Mouse (Mus musculus) kidney, adult 2 months (tissue): ENCODE measurements around the gene Nek4. TPM values are rescaled to one million over a fixed set of nuclear protein-coding genes. Genes with fewer than 3 reads are reported as not detected.

Source experiments
- DNase-seq: peaks from one replicate; pipeline ENCODE4 v3.0.0; 2021
- H3K27ac ChIP-seq: fragments of 200-500 bp; 2 replicates; pipeline ENCODE4 v1.5.1; 2012; ENCODE audit warnings: low read depth, low read length, control low read depth, inconsistent platforms; ENCODE audit not compliant: insufficient read depth
- H3K27me3 ChIP-seq: fragments of 200-500 bp; replicated peaks from 2 replicates; pipeline ENCODE4 v1.6.1; 2012; ENCODE audit warnings: mild to moderate bottlenecking, moderate library complexity, low read length, inconsistent platforms; ENCODE audit not compliant: control insufficient read depth, insufficient read depth
- H3K36me3 ChIP-seq: fragments of 200-500 bp; 2 replicates; pipeline ENCODE4 v1.6.1; 2012; ENCODE audit warnings: mild to moderate bottlenecking, moderate library complexity, low read length, inconsistent platforms; ENCODE audit not compliant: control insufficient read depth, insufficient read depth
- H3K4me1 ChIP-seq: fragments of 200-500 bp; 2 replicates; pipeline ENCODE4 v1.6.1; 2011; ENCODE audit warnings: low read length; ENCODE audit not compliant: control insufficient read depth, insufficient read depth
- H3K4me3 ChIP-seq: fragments of 200-500 bp; 2 replicates; pipeline ENCODE4 v1.5.1; 2011; ENCODE audit warnings: mild to moderate bottlenecking, low read depth, low read length, control low read depth; ENCODE audit not compliant: insufficient read depth
- CTCF ChIP-seq: fragments of 200-500 bp; conservative IDR thresholded peaks from 2 replicates; pipeline ENCODE4 v1.5.1; 2011; ENCODE audit warnings: low read depth, mild to moderate bottlenecking, control low read depth, low read length, moderate library complexity, mixed read lengths; ENCODE audit not compliant: insufficient read depth, insufficient read length
- POLR2A ChIP-seq: fragments of 200-500 bp; IDR thresholded peaks from one replicate; pipeline ENCODE4 v1.6.1; 2011; ENCODE audit warnings: low read depth, low read length, control low read depth
- WGBS: fragments of 180-500 bp; shearing (Covaris S2); methylation state at CpG from one replicate; pipeline ENCODE4 v1.1.7; 2018; 5-methylcytosine and 5-hydroxymethylcytosine counted together
- polyA plus RNA-seq: library from polyadenylated mRNA; depleted of rRNA; stranded (reverse); fragments of >200 nt; gene quantifications from 2 replicates; pipeline ENCODE4 v1.2.3, GENCODE M21; 2012; rRNA removed

The Nek4 gene
- polyA plus RNA-seq, 1 experiment, result 6.2 TPM

- Histone ChIP-seq H3K27ac (peak within 1 kb of the TSS; percentile 80), H3K27me3 (no peaks in the 10 kb centered on the region), H3K36me3 (peaks cover 8% of the 10 kb centered on the region), H3K4me1 (peaks cover 15% of the 10 kb centered on the region), H3K4me3 (peak within 1 kb of the TSS; percentile 98)
- TF ChIP-seq POLR2A (peak; percentile 46), CTCF (no peak)
- under 1% methylated on average over 43 of the region's 53 CpGs for WGBS
- DNase-seq, result peak; percentile 98
These were observed 67.7 kb downstream of the Nek4 start, which contains the start of the genes Pbrm1 and Gnl3 for GRCm38 (mm10) chr14:31018860-31019291. Gene Pbrm1, plus strand, starts transcription at chr14:31019138. Gene Gnl3, minus strand, starts transcription at chr14:31019152.

GRCm38 (mm10) chr14:31019331-31020205 lies 68.4 kb downstream of the Nek4 start:
- Histone ChIP-seq H3K27ac (peak overlapping the region; percentile 80), H3K27me3 (no peaks in the 10 kb centered on the region), H3K4me3 (peak overlapping the region; percentile 98), H3K36me3 (peaks cover 7% of the 10 kb centered on the region), H3K4me1 (peaks cover 15% of the 10 kb centered on the region)
- DNase-seq, result peak; percentile 86
- peak; percentile 23 for TF ChIP-seq POLR2A
- no peak for TF ChIP-seq CTCF
- WGBS, result 5% methylated on average over 52 of the region's 56 CpGs

GRCm38 (mm10) chr14:31022579-31022978 lies 71.4 kb downstream of the Nek4 start:
- DNase-seq, result peak; percentile 61
- WGBS, result 12% methylated on average over 1 of the region's 1 CpGs
- Histone ChIP-seq H3K27ac (no peak overlapping the region), H3K4me3 (no peak overlapping the region), H3K36me3 (peaks cover 1% of the 10 kb centered on the region; the same call in 1 of the 2 replicates), H3K4me1 (peaks cover 13% of the 10 kb centered on the region), H3K27me3 (no peaks in the 10 kb centered on the region)
- TF ChIP-seq CTCF (no peak), POLR2A (no peak)

GRCm38 (mm10) chr14:31025785-31026184 lies 74.6 kb downstream of the Nek4 start:
- Histone ChIP-seq H3K27ac (no peak overlapping the region), H3K4me3 (no peak overlapping the region), H3K36me3 (peaks cover 6% of the 10 kb centered on the region; the same call in 1 of the 2 replicates), H3K4me1 (0 out of 2 replicates have a peak, but pooled peaks cover 4% of the 10 kb centered on the region), H3K27me3 (no peaks in the 10 kb centered on the region)
- peak; percentile 14 for DNase-seq
- TF ChIP-seq CTCF, result peak; percentile 31; the same call in 1 of the 2 replicates
- no peak for TF ChIP-seq POLR2A
- 86% methylated on average over 3 of the region's 3 CpGs for WGBS

Other genes with a start within 250 kb of the Nek4 start
- gene Sfmbt1, start 236.5 kb upstream of the Nek4 start, polyA plus RNA-seq, result 2.2 and 3.3 TPM in 2 replicates
- 14.1 and 15.1 TPM in 2 replicates for gene Tmem110, start 125.8 kb upstream of the Nek4 start, polyA plus RNA-seq
- gene Mustn1, start 72.2 kb upstream of the Nek4 start, polyA plus RNA-seq, result 8.2 and 9.2 TPM in 2 replicates
- gene Itih4, start 64.9 kb upstream of the Nek4 start, polyA plus RNA-seq, result 0.38 and 0.62 TPM in 2 replicates
- gene Itih3, start 27.6 kb upstream of the Nek4 start, polyA plus RNA-seq, result 0.43 and 0.56 TPM in 2 replicates
- 1.1 and 1.3 TPM in 2 replicates for gene Itih1, start 8.1 kb upstream of the Nek4 start, polyA plus RNA-seq
- 14.9 and 17.6 TPM in 2 replicates for gene Glt8d1, start 50.0 kb downstream of the Nek4 start, polyA plus RNA-seq
- gene Spcs1, start 50.3 kb downstream of the Nek4 start, polyA plus RNA-seq, result 194 and 262 TPM in 2 replicates
- gene Pbrm1, start 67.8 kb downstream of the Nek4 start, polyA plus RNA-seq, result 10.3 and 11.2 TPM in 2 replicates
- 10.1 and 14.3 TPM in 2 replicates for gene Gnl3, start 67.8 kb downstream of the Nek4 start, polyA plus RNA-seq
- gene Smim4, start 177.6 kb downstream of the Nek4 start, polyA plus RNA-seq, result 128 and 158 TPM in 2 replicates
- 56.2 and 62.4 TPM in 2 replicates for gene Nt5dc2, start 179.7 kb downstream of the Nek4 start, polyA plus RNA-seq
- gene Stab1, start 217.3 kb downstream of the Nek4 start, polyA plus RNA-seq, result 41.5 and 46.8 TPM in 2 replicates